Comparison of ENCODE assay signal across 10 mouse cellular contexts in genomic region chr2:169996501-169997237, GRCm38 (mm10).
DNase-seq lines count a peak whose midpoint lies in the region; ATAC-seq and TF ChIP-seq lines count a peak whose summit lies in the region.
"Had no signal": no experiment of that assay in that cellular context is flagged by ENCODE, and none has a peak within 500 bp of the region (broad histone marks: within the 10 kb centered on the region; RNA-seq: fewer than 3 reads in every experiment).

No protein-coding gene starts in this region.

- no peak overlapping the region for H3K4me2 ChIP-seq in midbrain, postnatal 0 days (ENCODE audit: low read depth, low read length, poor library complexity, severe bottlenecking)
- H3K4me2 ChIP-seq in kidney, embryonic 15.5 days: peak overlapping the region; percentile 55

- peak overlapping the region; percentile 46; the same call in 1 of the 2 replicates for H3K27ac ChIP-seq in midbrain, embryonic 10.5 days (replicated peaks)
- no peak overlapping the region for H3K27ac ChIP-seq in midbrain, postnatal 0 days (ENCODE audit: low read depth, low read length)
- peak overlapping the region; percentile 83 for H3K27ac ChIP-seq in kidney, embryonic 15.5 days

- no peaks in the 10 kb centered on the region for H3K9me3 ChIP-seq in midbrain, embryonic 10.5 days (replicated peaks)
- no peaks in the 10 kb centered on the region for H3K9me3 ChIP-seq in midbrain, postnatal 0 days (ENCODE audit: low read length)
- no peaks in the 10 kb centered on the region for H3K9me3 ChIP-seq in kidney, embryonic 15.5 days (replicated peaks)

- H3K36me3 ChIP-seq in midbrain, embryonic 10.5 days: no peaks in the 10 kb centered on the region
- no peaks in the 10 kb centered on the region for H3K36me3 ChIP-seq in midbrain, postnatal 0 days (ENCODE audit: insufficient read depth, low read length)
- H3K36me3 ChIP-seq in kidney, embryonic 15.5 days: no peaks in the 10 kb centered on the region

- TF ChIP-seq CTCF in midbrain, postnatal 0 days (IDR thresholded peaks at IDR 0.05): no peak

- H3K4me1 ChIP-seq in midbrain, embryonic 10.5 days: peaks cover 43% of the 10 kb centered on the region
- H3K4me1 ChIP-seq in midbrain, postnatal 0 days (ENCODE audit: insufficient read depth, low read length): peaks cover 15% of the 10 kb centered on the region
- peaks cover 48% of the 10 kb centered on the region for H3K4me1 ChIP-seq in kidney, embryonic 15.5 days
- H3K4me1 ChIP-seq: megakaryocyte, embryonic 14.5 days had no signal

- H3K27me3 ChIP-seq in midbrain, embryonic 10.5 days (ENCODE audit: low read depth, poor library complexity, severe bottlenecking): peaks cover 9% of the 10 kb centered on the region; the same call in 1 of the 2 replicates
- no peaks in the 10 kb centered on the region for H3K27me3 ChIP-seq in midbrain, postnatal 0 days (ENCODE audit: insufficient read depth, low read length)
- H3K27me3 ChIP-seq in kidney, embryonic 15.5 days: 0 out of 2 replicates have a peak, but pooled peaks cover 5% of the 10 kb centered on the region
- H3K27me3 ChIP-seq: megakaryocyte, embryonic 14.5 days had no signal

- no peak overlapping the region for H3K9ac ChIP-seq in midbrain, postnatal 0 days (replicated peaks; ENCODE audit: low read length, poor library complexity, severe bottlenecking)
- no peak overlapping the region; the same call in 1 of the 2 replicates for H3K9ac ChIP-seq in kidney, embryonic 15.5 days

- peak; percentile 18 for DNase-seq in embryo, embryonic 10 days (ENCODE audit: low spot score)
- no peak for DNase-seq in embryo, embryonic 9.5 days (ENCODE audit: extremely low spot score)
- no peak for DNase-seq in midbrain, embryonic 10.5 days (ENCODE audit: low spot score)
- no peak for DNase-seq in midbrain, postnatal 0 days (ENCODE audit: low spot score)
- peak; percentile 51 for DNase-seq in skeletal muscle tissue, adult 2 months (ENCODE audit: low read depth, low spot score)
- no peak for DNase-seq in right cerebral cortex, postnatal 36 days (ENCODE audit: low spot score in 2 of 2)
- DNase-seq in thymus, postnatal 4 days: no peak
- DNase-seq: cerebellum, adult 18-20 months had no signal

- 63% methylated on average over 16 of the region's 16 CpGs for WGBS in midbrain, embryonic 10.5 days
- 51% methylated on average over 16 of the region's 16 CpGs for WGBS in midbrain, postnatal 0 days
- WGBS in kidney, embryonic 15.5 days: 25% methylated on average over 16 of the region's 16 CpGs

- no peak for ATAC-seq in midbrain, postnatal 0 days (ENCODE audit: low FRiP score)
- ATAC-seq in kidney, embryonic 15.5 days (replicated peaks; ENCODE audit: low FRiP score): peak; percentile 41; the same call in 1 of the 2 replicates

- H3K4me3 ChIP-seq in midbrain, embryonic 10.5 days: no peak overlapping the region
- H3K4me3 ChIP-seq in midbrain, postnatal 0 days (ENCODE audit: low read depth, low read length): no peak overlapping the region
- H3K4me3 ChIP-seq in kidney, embryonic 15.5 days (replicated peaks): no peak overlapping the region
- H3K4me3 ChIP-seq: megakaryocyte, embryonic 14.5 days had no signal

Comparison
In these comparisons a context has a peak if more than half of its experiments do, and no peak if none do; other contexts are left out.
1. DNase-seq: peak in embryo, embryonic 10 days (single experiment) and skeletal muscle tissue, adult 2 months (single experiment); none in embryo, embryonic 9.5 days (single experiment), midbrain, embryonic 10.5 days (single experiment), midbrain, postnatal 0 days (single experiment), right cerebral cortex, postnatal 36 days (0 of 2) and thymus, postnatal 4 days (single experiment).